Mouse (Mus musculus): ENCODE results near the gene Prkar1a.

GRCm38 (mm10) chr11:109699784-109700183, 50.6 kb downstream of the Prkar1a start:
- TF ChIP-seq POLR2A (IDR thresholded peaks at IDR 0.05; ENCODE audit: control insufficient read depth, extremely low read depth, insufficient read depth, low read length, poor library complexity) = no peak
- TF ChIP-seq CTCF (IDR thresholded peaks at IDR 0.05; ENCODE audit: borderline replicate concordance, control insufficient read depth, extremely low read depth, insufficient read depth, low read length, poor library complexity) = no peak

Measured in thymus, adult 2 months (tissue).